In the genomic region with DNA sequence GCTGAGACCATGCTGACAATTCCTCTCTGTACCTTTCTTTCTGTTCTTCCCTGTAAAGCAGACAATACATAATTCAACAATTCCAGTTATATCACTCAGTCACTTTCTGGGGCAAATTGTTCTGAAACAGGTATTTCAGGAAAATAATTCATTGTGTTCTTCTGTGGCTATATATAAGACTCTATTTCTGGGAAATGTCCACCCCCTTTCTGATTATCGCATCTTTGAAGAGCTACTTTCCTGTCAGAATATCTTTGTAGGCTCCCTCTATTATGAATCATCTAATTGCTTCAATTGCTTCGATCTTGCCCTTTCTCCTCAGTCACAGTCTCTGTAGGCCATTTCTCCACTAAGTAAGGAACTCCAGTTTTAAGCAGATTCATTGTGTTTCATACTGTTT, we compare ENCODE assay signal across 22 mouse cellular contexts.
"Had no signal": no experiment of that assay in that cellular context is flagged by ENCODE, and none has a peak within 500 bp of the region (broad histone marks: within the 10 kb centered on the region; RNA-seq: fewer than 3 reads in every experiment).

No protein-coding gene starts in this region.

- ATAC-seq: hindbrain, embryonic 16.5 days; hindbrain, postnatal 0 days; inflammation-experienced regulatory T-cells, adult 6 months; intestine, embryonic 15.5 days; intestine, embryonic 16.5 days; intestine, postnatal 0 days had no signal

- DNase-seq: heart, postnatal 10 days; heart, postnatal 14 days; heart, postnatal 36 days; heart, postnatal 4 days; kidney, adult 11 months; kidney, adult 18-20 months; kidney, adult 2 months; kidney, adult 8-10 months; kidney, adult 9 months; kidney, postnatal 10 days; kidney, postnatal 14 days; kidney, postnatal 25 days; kidney, postnatal 36 days; kidney, postnatal 4 days; layer of hippocampus, adult 9-11 months; layer of hippocampus, postnatal 36 days had no signal
